In genomic region chr1:167211979-167212614, GRCm38 (mm10) we compare ENCODE assay signal across 8 mouse cellular contexts.
DNase-seq lines count a peak whose midpoint lies in the region; ATAC-seq and TF ChIP-seq lines count a peak whose summit lies in the region.

No protein-coding gene starts in this region.

- intact Hi-C loops in left cerebral cortex, postnatal 25 days (cut with DNase I), result loop anchor here (2.0 to 5.0 kb wide), 4 partner anchors 210 to 785 kb away; partner anchors contain the start of gene Fam78b

- 23% methylated on average over 7 of the region's 7 CpGs for WGBS in forebrain, embryonic 16.5 days
- 25% methylated on average over 7 of the region's 7 CpGs for WGBS in intestine, postnatal 0 days
- 26% methylated on average over 7 of the region's 7 CpGs for WGBS in midbrain, embryonic 13.5 days
- WGBS in small intestine, adult 2 months, result 29% methylated on average over 7 of the region's 7 CpGs

- no peak overlapping the region for H3K4me3 ChIP-seq in forebrain, embryonic 16.5 days (replicated peaks; ENCODE audit: low read length)
- H3K4me3 ChIP-seq in intestine, postnatal 0 days (ENCODE audit: low read depth, low read length), result no peak overlapping the region
- no peak overlapping the region for H3K4me3 ChIP-seq in midbrain, embryonic 13.5 days (replicated peaks)
- H3K4me3 ChIP-seq in small intestine, adult 2 months (ENCODE audit: low read depth, low read length), result no peak overlapping the region

- peak overlapping the region; percentile 32; the same call in 1 of the 2 replicates for H3K9ac ChIP-seq in forebrain, embryonic 16.5 days (replicated peaks; ENCODE audit: low read depth, low read length)
- H3K9ac ChIP-seq in intestine, postnatal 0 days (ENCODE audit: low read depth, low read length), result no peak overlapping the region
- no peak overlapping the region for H3K9ac ChIP-seq in midbrain, embryonic 13.5 days (replicated peaks)

- no peaks in the 10 kb centered on the region for H3K36me3 ChIP-seq in forebrain, embryonic 16.5 days (ENCODE audit: control insufficient read depth, insufficient read depth)
- H3K36me3 ChIP-seq in intestine, postnatal 0 days (ENCODE audit: control insufficient read depth, insufficient read depth), result no peaks in the 10 kb centered on the region
- no peaks in the 10 kb centered on the region for H3K36me3 ChIP-seq in midbrain, embryonic 13.5 days
- no peaks in the 10 kb centered on the region for H3K36me3 ChIP-seq in small intestine, adult 2 months (ENCODE audit: control insufficient read depth, insufficient read depth, low read length)

- no peaks in the 10 kb centered on the region for H3K9me3 ChIP-seq in forebrain, embryonic 16.5 days (ENCODE audit: control insufficient read depth, low read length)
- no peaks in the 10 kb centered on the region for H3K9me3 ChIP-seq in intestine, postnatal 0 days (ENCODE audit: control insufficient read depth)
- no peaks in the 10 kb centered on the region for H3K9me3 ChIP-seq in midbrain, embryonic 13.5 days

- peak; percentile 26 to 30 for DNase-seq in urinary bladder, adult 18-20 months (ENCODE audit: low spot score in 2 of 2)
- no peak for DNase-seq in urinary bladder, adult 2 months (ENCODE audit: low spot score)
- peak; percentile 70 to 84 for DNase-seq in cerebellum, adult 18-20 months
- peak; percentile 76 for DNase-seq in left cerebral cortex, postnatal 25 days (ENCODE audit: low spot score in 2 of 2)

- peak; percentile 89 for TF ChIP-seq CTCF in intestine, postnatal 0 days (IDR thresholded peaks at IDR 0.05; ENCODE audit: low read depth)
- peak; percentile 46; the same call in 1 of the 2 replicates for TF ChIP-seq CTCF in small intestine, adult 2 months (IDR thresholded peaks at IDR 0.05; ENCODE audit: extremely low read depth, insufficient read length, insufficient replicate concordance, low read depth, low read length)

- no peak overlapping the region for H3K27ac ChIP-seq in forebrain, embryonic 16.5 days (ENCODE audit: low read length)
- no peak overlapping the region for H3K27ac ChIP-seq in intestine, postnatal 0 days (ENCODE audit: low read depth, low read length)
- 0 out of 2 replicates have a peak overlapping the region, but pooled peaks have one; percentile 30 for H3K27ac ChIP-seq in midbrain, embryonic 13.5 days
- no peak overlapping the region for H3K27ac ChIP-seq in small intestine, adult 2 months (ENCODE audit: insufficient read depth, low read depth, low read length)

- no peaks in the 10 kb centered on the region for H3K27me3 ChIP-seq in forebrain, embryonic 16.5 days (replicated peaks; ENCODE audit: control insufficient read depth, insufficient read depth, low read length)
- H3K27me3 ChIP-seq in intestine, postnatal 0 days (replicated peaks; ENCODE audit: control insufficient read depth, insufficient read depth, low read length), result no peaks in the 10 kb centered on the region
- H3K27me3 ChIP-seq in midbrain, embryonic 13.5 days, result no peaks in the 10 kb centered on the region
- no peaks in the 10 kb centered on the region for H3K27me3 ChIP-seq in small intestine, adult 2 months (ENCODE audit: control insufficient read depth, insufficient read depth, low read length)

- H3K4me2 ChIP-seq in forebrain, embryonic 16.5 days (ENCODE audit: low read length), result peak overlapping the region; percentile 41
- H3K4me2 ChIP-seq in intestine, postnatal 0 days (replicated peaks; ENCODE audit: low read depth), result no peak overlapping the region
- H3K4me2 ChIP-seq in midbrain, embryonic 13.5 days (replicated peaks), result 0 out of 2 replicates have a peak overlapping the region, but pooled peaks have one; percentile 20

- no peak for TF ChIP-seq POLR2A in small intestine, adult 2 months (IDR thresholded peaks at IDR 0.05; ENCODE audit: low read depth, low read length)

- peak; percentile 91 for ATAC-seq in forebrain, embryonic 16.5 days
- ATAC-seq in intestine, postnatal 0 days, result no peak
- peak; percentile 80 for ATAC-seq in midbrain, embryonic 13.5 days

- 0 out of 2 replicates have a peak, but pooled peaks cover 3% of the 10 kb centered on the region for H3K4me1 ChIP-seq in forebrain, embryonic 16.5 days (replicated peaks; ENCODE audit: control insufficient read depth, insufficient read depth, low read length)
- no peaks in the 10 kb centered on the region for H3K4me1 ChIP-seq in intestine, postnatal 0 days (replicated peaks; ENCODE audit: control insufficient read depth, insufficient read depth, low read length)
- 0 out of 2 replicates have a peak, but pooled peaks cover 8% of the 10 kb centered on the region for H3K4me1 ChIP-seq in midbrain, embryonic 13.5 days (replicated peaks)
- H3K4me1 ChIP-seq in small intestine, adult 2 months (ENCODE audit: control insufficient read depth, insufficient read depth, insufficient read length, low read length), result no peaks in the 10 kb centered on the region
